Mouse (Mus musculus): ENCODE measurements at regions not wholly inside any gene's neighbourhood (a gene's known extent, or its start where the extent isn't known, plus 50 kb on each side); places are given as distances from the start of the nearest gene placed in this dataset.

DNA sequence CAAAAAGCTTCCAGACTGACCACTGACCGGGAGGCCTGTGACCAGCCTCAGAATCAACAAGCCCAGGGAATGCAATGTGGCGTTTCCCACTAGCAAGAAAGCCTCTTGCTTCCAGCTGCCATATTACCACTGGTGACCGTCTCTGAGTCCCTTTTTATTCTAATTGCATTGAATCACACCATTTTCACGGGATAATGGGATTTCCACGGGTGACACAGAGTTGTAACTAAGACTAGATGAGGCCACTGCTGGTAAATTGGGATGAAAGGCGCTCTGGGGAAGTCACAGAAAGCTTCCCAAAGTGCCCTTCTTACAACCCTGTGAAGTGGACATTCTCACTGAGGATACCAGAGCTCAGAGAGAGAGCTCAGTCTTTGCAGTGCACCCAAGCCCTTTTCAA is 107.4 kb downstream of the Mrm1 start:
- Histone ChIP-seq H3K4me2 (replicated peaks; ENCODE audit: low read depth, low read length) (no peak overlapping the region), H3K4me3 (ENCODE audit: low read depth, low read length) (no peak overlapping the region), H3K27ac (ENCODE audit: low read depth, low read length) (no peak overlapping the region), H3K27me3 (ENCODE audit: control insufficient read depth, insufficient read depth, low read length) (no peaks in the 10 kb centered on the region; the same call in 1 of the 2 replicates), H3K9ac (ENCODE audit: low read depth, low read length) (no peak overlapping the region), H3K9me3 (ENCODE audit: control insufficient read depth, low read length) (no peaks in the 10 kb centered on the region), H3K36me3 (ENCODE audit: control insufficient read depth, insufficient read depth, low read length) (no peaks in the 10 kb centered on the region), H3K4me1 (replicated peaks; ENCODE audit: control insufficient read depth, insufficient read depth, low read length) (peaks cover 2% of the 10 kb centered on the region)
- WGBS: 44% methylated on average over 6 of the region's 6 CpGs
- ATAC-seq (ENCODE audit: low FRiP score): no peak
- DNase-seq (ENCODE audit: low spot score): no peak

DNA sequence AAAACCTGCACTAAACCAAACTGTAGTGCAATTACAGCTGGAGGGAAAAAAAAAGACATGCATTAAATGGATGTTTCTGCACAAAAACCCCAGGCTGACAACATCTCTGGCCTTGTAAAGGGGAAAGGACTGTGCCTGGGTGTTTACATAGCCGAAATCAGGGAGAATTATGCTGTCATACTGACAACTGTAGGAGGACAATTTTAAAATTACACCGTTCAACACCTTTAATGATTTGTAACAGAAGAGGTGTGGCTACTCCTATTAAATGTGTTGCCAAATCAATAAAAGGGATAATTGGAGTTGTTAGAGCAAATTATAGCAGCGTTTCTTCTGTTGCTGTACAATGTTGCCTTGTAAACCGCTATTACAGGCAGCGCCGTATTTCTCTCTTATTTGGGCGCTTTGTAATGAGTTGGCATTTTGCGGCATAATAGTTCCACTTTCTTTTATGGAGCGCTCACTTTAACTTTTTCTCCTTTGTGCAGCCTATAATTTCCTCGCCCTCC is 111.0 kb downstream of the Mrm1 start:
- Histone ChIP-seq H3K27ac (ENCODE audit: low read depth, low read length) (no peak overlapping the region), H3K36me3 (ENCODE audit: control insufficient read depth, insufficient read depth, low read length) (no peaks in the 10 kb centered on the region), H3K4me3 (ENCODE audit: low read depth, low read length) (no peak overlapping the region), H3K4me1 (replicated peaks; ENCODE audit: control insufficient read depth, insufficient read depth, low read length) (peaks cover 6% of the 10 kb centered on the region), H3K9ac (ENCODE audit: low read depth, low read length) (no peak overlapping the region), H3K4me2 (replicated peaks; ENCODE audit: low read depth, low read length) (no peak overlapping the region), H3K9me3 (ENCODE audit: control insufficient read depth, low read length) (no peaks in the 10 kb centered on the region), H3K27me3 (ENCODE audit: control insufficient read depth, insufficient read depth, low read length) (no peaks in the 10 kb centered on the region; the same call in 1 of the 2 replicates)
- WGBS: 83% methylated on average over 10 of the region's 10 CpGs
- DNase-seq (ENCODE audit: low spot score) (no peak), ATAC-seq (ENCODE audit: low FRiP score) (no peak)

DNA sequence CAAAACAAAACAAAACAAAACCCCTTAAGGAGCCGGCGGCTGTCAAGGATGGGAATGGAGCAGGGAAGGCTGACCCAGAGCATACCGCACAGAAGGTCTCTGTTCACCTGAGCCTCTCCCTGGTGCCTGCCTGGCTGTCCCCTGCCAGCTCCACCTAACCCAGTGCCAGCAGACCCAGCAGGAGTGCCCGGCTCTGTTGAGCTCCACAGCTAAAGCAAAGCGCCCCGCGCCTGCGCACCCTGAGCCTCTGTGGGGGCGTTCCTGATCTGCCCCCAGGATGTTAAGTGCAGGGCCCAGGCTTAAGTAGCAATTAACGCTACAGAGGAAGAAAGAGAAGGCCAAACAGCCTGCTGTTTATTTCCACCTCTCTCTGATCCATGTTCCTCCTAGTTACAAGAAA is 111.5 kb downstream of the Mrm1 start:
- Histone ChIP-seq H3K4me2 (replicated peaks; ENCODE audit: low read depth, low read length) (no peak overlapping the region), H3K4me1 (replicated peaks; ENCODE audit: control insufficient read depth, insufficient read depth, low read length) (peaks cover 6% of the 10 kb centered on the region), H3K9me3 (ENCODE audit: control insufficient read depth, low read length) (no peaks in the 10 kb centered on the region), H3K9ac (ENCODE audit: low read depth, low read length) (no peak overlapping the region), H3K27me3 (ENCODE audit: control insufficient read depth, insufficient read depth, low read length) (no peaks in the 10 kb centered on the region; the same call in 1 of the 2 replicates), H3K4me3 (ENCODE audit: low read depth, low read length) (no peak overlapping the region), H3K27ac (ENCODE audit: low read depth, low read length) (no peak overlapping the region), H3K36me3 (ENCODE audit: control insufficient read depth, insufficient read depth, low read length) (no peaks in the 10 kb centered on the region)
- no peak for DNase-seq (ENCODE audit: low spot score)
- no peak for ATAC-seq (ENCODE audit: low FRiP score)
- WGBS: 19% methylated on average over 10 of the region's 10 CpGs

DNA sequence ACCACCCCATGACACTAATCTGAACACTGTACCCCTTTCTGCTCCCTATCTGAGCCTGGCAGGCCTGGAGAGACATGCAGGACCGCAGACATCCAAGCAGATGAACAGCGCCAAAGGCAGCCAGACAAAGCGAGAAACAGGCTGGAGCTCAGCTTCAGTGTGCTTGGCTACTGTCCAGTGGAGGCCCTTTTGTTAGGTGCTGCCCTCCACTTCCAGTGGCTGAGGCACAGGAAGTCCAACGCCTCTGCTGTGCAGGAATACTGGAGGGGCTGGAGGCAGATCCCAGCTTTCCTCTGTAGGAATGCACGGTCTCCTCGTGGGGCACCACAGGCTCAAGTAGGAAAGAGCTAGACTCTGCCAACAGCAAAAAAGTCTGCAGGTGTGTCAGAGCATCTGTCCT is 112.6 kb downstream of the Mrm1 start:
- Histone ChIP-seq H3K27me3 (ENCODE audit: control insufficient read depth, insufficient read depth, low read length) (no peaks in the 10 kb centered on the region; the same call in 1 of the 2 replicates), H3K9me3 (ENCODE audit: control insufficient read depth, low read length) (no peaks in the 10 kb centered on the region), H3K9ac (ENCODE audit: low read depth, low read length) (no peak overlapping the region), H3K4me3 (ENCODE audit: low read depth, low read length) (no peak overlapping the region), H3K4me1 (replicated peaks; ENCODE audit: control insufficient read depth, insufficient read depth, low read length) (peaks cover 6% of the 10 kb centered on the region), H3K36me3 (ENCODE audit: control insufficient read depth, insufficient read depth, low read length) (no peaks in the 10 kb centered on the region), H3K27ac (ENCODE audit: low read depth, low read length) (no peak overlapping the region), H3K4me2 (replicated peaks; ENCODE audit: low read depth, low read length) (no peak overlapping the region)
- WGBS: 63% methylated on average over 6 of the region's 6 CpGs
- DNase-seq (ENCODE audit: low spot score): no peak
- no peak for ATAC-seq (ENCODE audit: low FRiP score)

DNA sequence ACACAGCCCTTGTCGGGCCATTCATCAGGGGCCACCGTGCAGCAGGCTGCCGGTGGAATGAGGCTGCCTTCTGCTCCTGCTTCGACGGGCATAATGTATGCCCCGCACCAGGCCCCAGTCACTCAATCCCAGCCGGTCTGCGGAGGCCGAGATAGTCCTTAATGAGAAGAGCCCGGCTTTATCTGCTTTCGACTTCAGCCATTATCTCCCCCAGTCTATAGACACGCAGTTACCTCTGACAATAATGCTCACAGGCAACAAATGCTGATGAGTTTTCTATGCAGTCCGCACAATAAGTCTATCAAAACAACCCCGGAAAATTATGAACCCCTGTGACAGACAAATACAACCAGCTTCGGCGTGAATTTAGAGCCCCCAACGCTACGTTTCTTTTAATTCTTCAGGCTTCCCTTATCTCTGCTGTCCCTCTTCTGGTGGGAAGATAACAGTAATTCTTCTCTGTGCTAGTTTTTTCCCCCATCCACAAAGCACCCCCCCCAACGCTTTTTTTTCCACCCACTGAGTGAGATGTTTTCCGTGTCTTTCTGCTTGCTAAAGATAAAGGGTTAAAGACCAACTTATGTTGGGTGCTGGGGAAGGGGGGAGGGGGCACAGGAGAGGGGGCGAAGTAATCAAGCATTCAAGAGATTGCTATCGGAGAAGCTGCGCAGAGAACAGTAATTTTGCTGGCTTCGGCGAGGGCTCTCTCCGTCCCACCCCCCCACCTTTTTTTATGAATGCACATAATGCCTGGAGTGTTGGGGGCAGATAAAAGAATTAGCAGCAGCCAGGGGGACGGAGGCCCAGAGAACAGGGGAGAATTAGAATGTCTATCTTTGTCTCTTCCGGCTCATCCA is 117.8 kb downstream of the Mrm1 start:
- Histone ChIP-seq H3K4me1 (replicated peaks; ENCODE audit: control insufficient read depth, insufficient read depth, low read length) (peaks cover 3% of the 10 kb centered on the region; the same call in 1 of the 2 replicates), H3K36me3 (ENCODE audit: control insufficient read depth, insufficient read depth, low read length) (no peaks in the 10 kb centered on the region), H3K4me3 (ENCODE audit: low read depth, low read length) (no peak overlapping the region), H3K27ac (ENCODE audit: low read depth, low read length) (peak overlapping the region; percentile 51), H3K9ac (ENCODE audit: low read depth, low read length) (0 out of 2 replicates have a peak overlapping the region, but pooled peaks have one; percentile 8), H3K9me3 (ENCODE audit: control insufficient read depth, low read length) (no peaks in the 10 kb centered on the region), H3K4me2 (replicated peaks; ENCODE audit: low read depth, low read length) (peak overlapping the region; percentile 30), H3K27me3 (ENCODE audit: control insufficient read depth, insufficient read depth, low read length) (no peaks in the 10 kb centered on the region)
- DNase-seq (ENCODE audit: low spot score) (peak; percentile 55), ATAC-seq (ENCODE audit: low FRiP score) (peak; percentile 70)
- WGBS: 11% methylated on average over 28 of the region's 28 CpGs

DNA sequence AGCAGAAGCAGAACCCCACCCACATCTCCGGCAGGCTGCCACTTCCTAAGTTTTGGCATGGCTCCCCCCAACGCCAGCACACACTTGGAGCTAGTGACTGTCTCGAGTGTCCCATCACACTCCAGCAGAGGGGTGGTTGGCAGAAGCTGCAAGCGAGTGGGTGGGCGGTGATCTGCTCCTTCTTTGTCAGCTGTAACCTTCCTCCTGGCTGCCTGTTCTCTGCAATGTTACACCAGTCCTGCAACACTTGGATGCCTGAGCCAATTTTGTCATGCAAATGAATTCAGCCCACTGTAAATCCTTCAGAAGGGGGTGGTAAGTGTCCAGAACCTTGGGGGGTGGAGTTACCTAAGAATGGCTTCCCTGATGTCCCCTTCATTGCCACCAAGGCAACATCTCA is 121.8 kb downstream of the Mrm1 start:
- no peak overlapping the region for H3K27ac ChIP-seq (ENCODE audit: low read depth, low read length)
- 0 out of 2 replicates have a peak, but pooled peaks cover 3% of the 10 kb centered on the region for H3K4me1 ChIP-seq (replicated peaks; ENCODE audit: control insufficient read depth, insufficient read depth, low read length)
- 45% methylated on average over 5 of the region's 5 CpGs for WGBS
- no peaks in the 10 kb centered on the region for H3K27me3 ChIP-seq (ENCODE audit: control insufficient read depth, insufficient read depth, low read length)
- no peak for DNase-seq (ENCODE audit: low spot score)
- H3K9ac ChIP-seq (ENCODE audit: low read depth, low read length): no peak overlapping the region
- no peaks in the 10 kb centered on the region for H3K9me3 ChIP-seq (ENCODE audit: control insufficient read depth, low read length)
- no peaks in the 10 kb centered on the region for H3K36me3 ChIP-seq (ENCODE audit: control insufficient read depth, insufficient read depth, low read length)
- no peak overlapping the region for H3K4me3 ChIP-seq (ENCODE audit: low read depth, low read length)
- no peak for ATAC-seq (ENCODE audit: low FRiP score)
- H3K4me2 ChIP-seq (replicated peaks; ENCODE audit: low read depth, low read length): no peak overlapping the region

DNA sequence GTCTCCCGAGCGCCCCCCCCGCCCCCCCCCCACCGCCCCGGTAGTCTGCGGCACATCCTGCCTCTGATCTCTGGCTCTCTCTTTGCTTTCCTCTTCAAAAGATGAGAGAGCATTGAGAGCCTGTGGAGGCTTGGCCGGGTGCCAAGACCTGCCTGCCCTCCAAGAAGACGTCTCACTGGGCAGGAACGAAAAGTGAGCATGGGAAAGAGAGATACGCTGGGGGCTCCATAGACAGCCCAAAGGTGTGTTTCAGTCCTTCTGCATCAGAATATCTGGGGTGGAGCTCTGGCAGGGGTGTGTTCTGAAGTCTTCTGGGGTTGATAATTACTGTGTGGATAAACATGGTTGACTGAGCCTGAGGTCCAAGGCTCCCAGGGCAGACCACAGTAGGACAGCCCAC is 126.7 kb downstream of the Mrm1 start:
- H3K9me3 ChIP-seq (ENCODE audit: control insufficient read depth, low read length): no peaks in the 10 kb centered on the region
- H3K9ac ChIP-seq (ENCODE audit: low read depth, low read length): no peak overlapping the region
- H3K4me1 ChIP-seq (replicated peaks; ENCODE audit: control insufficient read depth, insufficient read depth, low read length): no peaks in the 10 kb centered on the region
- H3K4me2 ChIP-seq (replicated peaks; ENCODE audit: low read depth, low read length): no peak overlapping the region
- H3K27me3 ChIP-seq (ENCODE audit: control insufficient read depth, insufficient read depth, low read length): no peaks in the 10 kb centered on the region
- no peak overlapping the region for H3K27ac ChIP-seq (ENCODE audit: low read depth, low read length)
- no peaks in the 10 kb centered on the region for H3K36me3 ChIP-seq (ENCODE audit: control insufficient read depth, insufficient read depth, low read length)
- 28% methylated on average over 10 of the region's 10 CpGs for WGBS
- DNase-seq (ENCODE audit: low spot score) (peak; percentile 16), ATAC-seq (ENCODE audit: low FRiP score) (no peak)
- H3K4me3 ChIP-seq (ENCODE audit: low read depth, low read length): no peak overlapping the region

DNA sequence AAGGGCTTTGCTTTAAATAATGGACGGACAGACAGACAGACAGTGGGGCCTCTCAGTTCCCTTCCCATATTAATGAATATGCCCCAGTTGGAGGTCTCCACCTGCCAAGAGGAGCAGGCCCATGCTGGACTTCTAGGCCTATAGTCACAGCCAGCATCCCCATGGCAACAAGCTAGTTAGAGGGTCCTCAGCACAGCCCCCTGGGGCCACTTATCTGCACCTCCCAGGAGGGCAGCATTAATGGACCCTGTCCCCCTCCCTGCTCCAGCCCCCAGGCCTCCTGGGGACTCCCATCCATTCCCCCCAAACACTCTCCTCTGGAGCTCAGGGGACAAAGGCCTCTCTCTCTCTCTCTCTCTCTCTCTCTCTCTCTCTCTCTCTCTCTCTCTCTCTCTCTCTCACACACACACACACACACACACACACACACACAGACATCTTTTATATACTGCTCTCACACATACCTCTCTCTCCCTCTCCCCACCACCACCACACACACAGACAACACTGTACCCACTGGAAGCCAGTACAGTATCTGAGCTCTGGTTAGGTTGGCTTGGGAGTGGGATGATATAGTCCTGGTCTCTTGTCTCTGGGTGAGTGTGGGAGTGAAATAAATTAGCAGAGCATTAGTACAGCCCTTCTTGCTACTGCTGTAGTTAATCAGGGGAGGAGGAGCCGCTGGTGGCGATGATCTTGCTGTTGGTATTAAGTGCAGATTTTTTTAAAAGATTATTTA is 127.7 kb downstream of the Mrm1 start:
- H3K4me3 ChIP-seq (ENCODE audit: low read depth, low read length): no peak overlapping the region
- no peaks in the 10 kb centered on the region for H3K4me1 ChIP-seq (replicated peaks; ENCODE audit: control insufficient read depth, insufficient read depth, low read length)
- no peaks in the 10 kb centered on the region for H3K36me3 ChIP-seq (ENCODE audit: control insufficient read depth, insufficient read depth, low read length)
- no peaks in the 10 kb centered on the region for H3K9me3 ChIP-seq (ENCODE audit: control insufficient read depth, low read length)
- H3K27ac ChIP-seq (ENCODE audit: low read depth, low read length): no peak overlapping the region
- ATAC-seq (ENCODE audit: low FRiP score) (no peak), DNase-seq (ENCODE audit: low spot score) (peak; percentile 19)
- H3K4me2 ChIP-seq (replicated peaks; ENCODE audit: low read depth, low read length): no peak overlapping the region
- H3K27me3 ChIP-seq (ENCODE audit: control insufficient read depth, insufficient read depth, low read length): no peaks in the 10 kb centered on the region
- no peak overlapping the region for H3K9ac ChIP-seq (ENCODE audit: low read depth, low read length)
- 53% methylated on average over 3 of the region's 3 CpGs for WGBS

All from hindbrain, embryonic 11.5 days (tissue).